8 mouse cellular contexts compared by ENCODE assay signal in genomic region chr9:87730961-87731535, GRCm38 (mm10). TPM values are rescaled to one million over a fixed set of nuclear protein-coding genes. Genes with fewer than 3 reads are reported as not detected.
DNase-seq lines count a peak whose midpoint lies in the region; ATAC-seq and TF ChIP-seq lines count a peak whose summit lies in the region.

Tbx18 (minus strand) TSS chr9:87731260.

- no peak for TF ChIP-seq EP300 in liver, embryonic 14.5 days (IDR thresholded peaks at IDR 0.05; ENCODE audit: low read depth)

- no peaks in the 10 kb centered on the region for H3K9me3 ChIP-seq in hindbrain, embryonic 15.5 days
- H3K9me3 ChIP-seq in liver, embryonic 14.5 days (ENCODE audit: control insufficient read depth, low read length): no peaks in the 10 kb centered on the region
- no peaks in the 10 kb centered on the region for H3K9me3 ChIP-seq in neural tube, embryonic 11.5 days (ENCODE audit: control insufficient read depth, low read length)

- no peak within 1 kb of the TSS for H3K27ac ChIP-seq in left cerebral cortex, adult 2 months
- peak within 1 kb of the TSS; percentile 33 for H3K27ac ChIP-seq in brown adipose tissue, adult 24 weeks (replicated peaks; ENCODE audit: low read depth, low read length)
- no peak within 1 kb of the TSS for H3K27ac ChIP-seq in hindbrain, embryonic 15.5 days (replicated peaks)
- H3K27ac ChIP-seq in liver, embryonic 14.5 days: no peak within 1 kb of the TSS
- H3K27ac ChIP-seq in neural tube, embryonic 11.5 days (ENCODE audit: low read depth, low read length): no peak within 1 kb of the TSS

- H3K4me1 ChIP-seq in brown adipose tissue, adult 24 weeks (ENCODE audit: control insufficient read depth, insufficient read depth, insufficient read length, low read length): no peaks in the 10 kb centered on the region
- peaks cover 22% of the 10 kb centered on the region for H3K4me1 ChIP-seq in hindbrain, embryonic 15.5 days (replicated peaks)
- H3K4me1 ChIP-seq in liver, embryonic 14.5 days (replicated peaks; ENCODE audit: control insufficient read depth in 2 of 2, insufficient read depth in 2 of 2, low read length in 1 of 2): no peaks in the 10 kb centered on the region; a peak in 1 of 4 replicates
- peaks cover 9% of the 10 kb centered on the region for H3K4me1 ChIP-seq in neural tube, embryonic 11.5 days (ENCODE audit: control insufficient read depth, insufficient read depth, low read length)

- peak; percentile 15 to 16 for DNase-seq in left cerebral cortex, adult 2 months (ENCODE audit: extremely low spot score in 1 of 2, low spot score in 2 of 2)
- no peak for DNase-seq in left cerebral cortex, adult 9 months (ENCODE audit: low spot score in 2 of 2)
- peak; percentile 72 for DNase-seq in gastrocnemius, postnatal 10 days
- no peak for DNase-seq in liver, embryonic 14.5 days (ENCODE audit: low read depth in 3 of 3, low spot score in 3 of 3)
- DNase-seq in neural tube, embryonic 11.5 days (ENCODE audit: low spot score): peak; percentile 89

- peak within 1 kb of the TSS; percentile 72 for H3K4me2 ChIP-seq in hindbrain, embryonic 15.5 days
- H3K4me2 ChIP-seq in liver, embryonic 14.5 days (ENCODE audit: low read depth): peak within 1 kb of the TSS; percentile 41
- peak within 1 kb of the TSS; percentile 61 for H3K4me2 ChIP-seq in neural tube, embryonic 11.5 days (ENCODE audit: low read depth)

- H3K9ac ChIP-seq in hindbrain, embryonic 15.5 days: peak within 1 kb of the TSS; percentile 25; the same call in 1 of the 2 replicates
- H3K9ac ChIP-seq in liver, embryonic 14.5 days (replicated peaks): no peak within 1 kb of the TSS
- peak within 1 kb of the TSS; percentile 47 for H3K9ac ChIP-seq in neural tube, embryonic 11.5 days (ENCODE audit: low read length)

- TF ChIP-seq CTCF in left cerebral cortex, adult 2 months (IDR thresholded peaks at IDR 0.05): no peak; the same call in 1 of the 2 replicates
- TF ChIP-seq CTCF in liver, embryonic 14.5 days (IDR thresholded peaks at IDR 0.05; ENCODE audit: low read depth): no peak

- no peaks in the 10 kb centered on the region for H3K36me3 ChIP-seq in hindbrain, embryonic 15.5 days
- H3K36me3 ChIP-seq in liver, embryonic 14.5 days (replicated peaks; ENCODE audit: control insufficient read depth, insufficient read depth, low read depth): no peaks in the 10 kb centered on the region
- H3K36me3 ChIP-seq in neural tube, embryonic 11.5 days (ENCODE audit: control insufficient read depth, insufficient read depth, low read length): no peaks in the 10 kb centered on the region

- H3K27me3 ChIP-seq in hindbrain, embryonic 15.5 days: peaks cover 75% of the 10 kb centered on the region
- peaks cover 84% of the 10 kb centered on the region for H3K27me3 ChIP-seq in liver, embryonic 14.5 days (ENCODE audit: control insufficient read depth, insufficient read depth, low read length)
- peaks cover 81% of the 10 kb centered on the region for H3K27me3 ChIP-seq in neural tube, embryonic 11.5 days (ENCODE audit: control insufficient read depth, insufficient read depth, low read length)

- intact Hi-C loops in left cerebral cortex, adult 2 months (cut with DNase I): no loop called here

- peak within 1 kb of the TSS; percentile 33 for H3K4me3 ChIP-seq in left cerebral cortex, adult 2 months
- peak within 1 kb of the TSS; percentile 61 for H3K4me3 ChIP-seq in brown adipose tissue, adult 24 weeks (ENCODE audit: insufficient read depth, low read depth, low read length)
- peak within 1 kb of the TSS; percentile 38 for H3K4me3 ChIP-seq in hindbrain, embryonic 15.5 days
- H3K4me3 ChIP-seq in liver, embryonic 14.5 days (ENCODE audit: insufficient read depth in 1 of 2, low read depth in 2 of 2, low read length in 2 of 2): peak within 1 kb of the TSS in 1 of 2 experiments; percentile 25; a peak in 2 of 4 replicates
- H3K4me3 ChIP-seq in neural tube, embryonic 11.5 days (ENCODE audit: low read depth, low read length): peak within 1 kb of the TSS; percentile 43

- ATAC-seq in hindbrain, embryonic 15.5 days (ENCODE audit: low FRiP score, low read depth): peak; percentile 82
- ATAC-seq in liver, embryonic 14.5 days (ENCODE audit: insufficient read depth): no peak
- ATAC-seq in neural tube, embryonic 11.5 days (ENCODE audit: insufficient read depth, low FRiP score, low TSS enrichment): peak; percentile 81
- ATAC-seq in erythroid progenitor cell, adult 5-6 weeks (replicated peaks; ENCODE audit: low FRiP score, poor library complexity, severe bottlenecking): no peak

- under 1% methylated on average over 27 of the region's 27 CpGs for WGBS in hindbrain, embryonic 15.5 days
- under 1% methylated on average over 27 of the region's 27 CpGs for WGBS in liver, embryonic 14.5 days (ENCODE audit: insufficient replicate concordance)
- 0% methylated on average over 27 of the region's 27 CpGs for WGBS in neural tube, embryonic 11.5 days

RNA-seq across cellular contexts. Expression of gene Tbx18, which starts in this region (rescaled TPM):
- total RNA-seq in left cerebral cortex, adult 2 months (2021): 1 to 10 TPM; 1.7 to 2.5 TPM
- 0.63 and 1.5 TPM in 2 replicates for polyA plus RNA-seq in brown adipose tissue, adult 24 weeks (2012; ENCODE audit: insufficient read depth, insufficient read length, missing spikeins)
- total RNA-seq in gastrocnemius, postnatal 10 days (2021): 1 to 10 TPM; 2.7 to 3.7 TPM
- 1.7 and 2.5 TPM in 2 replicates for polyA plus RNA-seq in hindbrain, embryonic 15.5 days (2015; fragmentation: Nextera tagmentation; extraction: Ambion mirVana)
- polyA plus RNA-seq in liver, embryonic 14.5 days (2012; rRNA removed): 0.03 TPM in 1 of 2 replicates, not detected in the other
- polyA plus RNA-seq in liver, embryonic 14.5 days (2014; fragmentation: Nextera tagmentation; extraction: Ambion mirVana): not detected in 2 replicates
- 1.7 and 2.9 TPM in 2 replicates for polyA plus RNA-seq in neural tube, embryonic 11.5 days (2014; fragmentation: Nextera tagmentation; extraction: Ambion mirVana)
- not detected in 2 replicates for total RNA-seq in erythroid progenitor cell, adult 5-6 weeks (2015; ENCODE audit: low replicate concordance)
- total RNA-seq in erythroid progenitor cell, adult 5-6 weeks (2017; ENCODE audit: low replicate concordance): not detected in 2 replicates

Comparison
In these comparisons a context has a peak if more than half of its experiments do, and no peak if none do; other contexts are left out.
1. DNase-seq: peak in left cerebral cortex, adult 2 months (2 of 2), gastrocnemius, postnatal 10 days (single experiment) and neural tube, embryonic 11.5 days (single experiment); none in left cerebral cortex, adult 9 months (0 of 2) and liver, embryonic 14.5 days (0 of 3).
2. ATAC-seq: peak in hindbrain, embryonic 15.5 days (single experiment) and neural tube, embryonic 11.5 days (single experiment); none in liver, embryonic 14.5 days (single experiment) and erythroid progenitor cell, adult 5-6 weeks (single experiment).
3. Peak in every context shown above with its lines, with median percentiles within 50 percentile points of each other: H3K4me2 ChIP-seq.